Mouse (Mus musculus): ENCODE measurements around the gene Bahcc1.

Gene Bahcc1

GRCm38 (mm10) chr11:120260769-120261150 lies 28.0 kb downstream of the Bahcc1 start:
- no peak for DNase-seq (ENCODE audit: low spot score in 2 of 2)

GRCm38 (mm10) chr11:120261416-120262355 lies 28.9 kb downstream of the Bahcc1 start:
- DNase-seq (ENCODE audit: low spot score in 2 of 2) = peak; percentile 85 to 88

GRCm38 (mm10) chr11:120262356-120262901 lies 29.7 kb downstream of the Bahcc1 start:
- DNase-seq (ENCODE audit: low spot score in 2 of 2) = peak; percentile 60 to 70

- no peak for DNase-seq (ENCODE audit: low spot score in 2 of 2)
These were observed 30.4 kb downstream of the Bahcc1 start for GRCm38 (mm10) chr11:120263176-120263575.

GRCm38 (mm10) chr11:120264008-120264407 lies 31.3 kb downstream of the Bahcc1 start:
- no peak for DNase-seq (ENCODE audit: low spot score in 2 of 2)

- DNase-seq (ENCODE audit: low spot score in 2 of 2) = no peak
These were observed 32.7 kb downstream of the Bahcc1 start for GRCm38 (mm10) chr11:120265458-120265857.

GRCm38 (mm10) chr11:120266259-120266758 lies 33.6 kb downstream of the Bahcc1 start:
- DNase-seq (ENCODE audit: low spot score in 2 of 2) = no peak

GRCm38 (mm10) chr11:120267274-120267673 lies 34.5 kb downstream of the Bahcc1 start:
- DNase-seq (ENCODE audit: low spot score in 2 of 2) = no peak

- no peak for DNase-seq (ENCODE audit: low spot score in 2 of 2)
These were observed 34.9 kb downstream of the Bahcc1 start for GRCm38 (mm10) chr11:120267676-120268075.

- DNase-seq (ENCODE audit: low spot score in 2 of 2) = peak in 1 of 2 experiments; percentile 37
These were observed 35.6 kb downstream of the Bahcc1 start for GRCm38 (mm10) chr11:120268195-120268967.

GRCm38 (mm10) chr11:120269007-120269406 lies 36.3 kb downstream of the Bahcc1 start:
- DNase-seq (ENCODE audit: low spot score in 2 of 2) = no peak

GRCm38 (mm10) chr11:120269498-120270104 lies 36.9 kb downstream of the Bahcc1 start:
- peak in 1 of 2 experiments; percentile 44 for DNase-seq (ENCODE audit: low spot score in 2 of 2)

GRCm38 (mm10) chr11:120279335-120279734 lies 46.6 kb downstream of the Bahcc1 start:
- DNase-seq (ENCODE audit: low spot score in 2 of 2) = no peak

GRCm38 (mm10) chr11:120280281-120280773 lies 47.6 kb downstream of the Bahcc1 start:
- DNase-seq (ENCODE audit: low spot score in 2 of 2) = no peak

GRCm38 (mm10) chr11:120280774-120281173 lies 48.0 kb downstream of the Bahcc1 start:
- no peak for DNase-seq (ENCODE audit: low spot score in 2 of 2)

GRCm38 (mm10) chr11:120281197-120281596 lies 48.5 kb downstream of the Bahcc1 start:
- DNase-seq (ENCODE audit: low spot score in 2 of 2) = no peak

- no peak for DNase-seq (ENCODE audit: low spot score in 2 of 2)
These were observed 50.8 kb downstream of the Bahcc1 start for GRCm38 (mm10) chr11:120283542-120283941.

- DNase-seq (ENCODE audit: low spot score in 2 of 2) = no peak
These were observed 56.9 kb downstream of the Bahcc1 start for GRCm38 (mm10) chr11:120289644-120290043.

- no peak for DNase-seq (ENCODE audit: low spot score in 2 of 2)
These were observed 57.5 kb downstream of the Bahcc1 start for GRCm38 (mm10) chr11:120290266-120290665.

GRCm38 (mm10) chr11:120293714-120294113 lies 61.0 kb downstream of the Bahcc1 start:
- DNase-seq (ENCODE audit: low spot score in 2 of 2) = no peak
